Mouse (Mus musculus) forebrain, embryonic 14.5 days (tissue): ENCODE measurements at regions not wholly inside any gene's neighbourhood (a gene's known extent, or its start where the extent isn't known, plus 50 kb on each side); places are given as distances from the start of the nearest gene placed in this dataset.
A peak's percentile ranks its signal among the peaks of the same experiment; 100 is the strongest.

Source experiments
- ATAC-seq: fragments of 200-750 bp; cut with Nextera tagmentation; 2 replicates; pipeline ENCODE4 v1.8.0; 2017; ENCODE audit warnings: mild to moderate bottlenecking, moderate library complexity
- DNase-seq: peaks from one replicate; pipeline ENCODE4 v3.0.0-alpha.2; 2015; ENCODE audit warnings: low spot score
- H3K27ac ChIP-seq: fragments of 300-500 bp; sonication (generic); 2 replicates; pipeline ENCODE4 v1.5.1; 2014; ENCODE audit warnings: low read depth, mild to moderate bottlenecking, control low read depth, low read length, moderate library complexity
- H3K27me3 ChIP-seq: fragments of 300-500 bp; sonication (generic); replicated peaks from 2 replicates; pipeline ENCODE4 v1.6.1; 2014; ENCODE audit warnings: low read length, control low read depth, mixed read lengths; ENCODE audit not compliant: control insufficient read depth, insufficient read depth
- H3K36me3 ChIP-seq: fragments of 300-500 bp; sonication (generic); 2 replicates; pipeline ENCODE4 v1.6.1; 2014; ENCODE audit warnings: low read length, control low read depth; ENCODE audit not compliant: control insufficient read depth, insufficient read depth
- H3K4me1 ChIP-seq: fragments of 300-500 bp; sonication (generic); 2 replicates; pipeline ENCODE4 v1.6.1; 2014; ENCODE audit warnings: antibody characterized with exemption, low read length, control low read depth; ENCODE audit not compliant: control insufficient read depth, insufficient read depth
- H3K4me2 ChIP-seq: fragments of 300-500 bp; sonication (generic); 2 replicates; pipeline ENCODE4 v1.6.1; 2014; ENCODE audit warnings: mild to moderate bottlenecking, control low read depth, low read length
- H3K4me3 ChIP-seq: fragments of 300-500 bp; sonication (generic); 2 replicates; pipeline ENCODE4 v1.5.1; 2014; ENCODE audit warnings: low read depth, low read length, control low read depth
- H3K9ac ChIP-seq: fragments of 300-500 bp; sonication (generic); 2 replicates; pipeline ENCODE4 v1.6.1; 2014; ENCODE audit warnings: mild to moderate bottlenecking, low read length, control low read depth, moderate library complexity
- H3K9me3 ChIP-seq: fragments of 300-500 bp; sonication (generic); replicated peaks from 2 replicates; pipeline ENCODE4 v1.6.1; 2016; ENCODE audit warnings: low read length, control low read depth, mixed read lengths; ENCODE audit not compliant: control insufficient read depth
- WGBS: fragments of 180-500 bp; shearing (Covaris S2); extraction: QIAGEN DNeasy Blood & Tissue Kit; methylation state at CpG from one replicate; pipeline ENCODE4 v1.1.7; 2014; 5-methylcytosine and 5-hydroxymethylcytosine counted together

GRCm38 (mm10) chr5:91892338-91892737 is 70.5 kb downstream of the Rchy1 start:
- H3K4me1 ChIP-seq = no peaks in the 10 kb centered on the region
- no peak overlapping the region for H3K4me2 ChIP-seq
- DNase-seq (no peak), ATAC-seq (no peak)
- WGBS = 92% methylated on average over 2 of the region's 2 CpGs
- H3K9ac ChIP-seq = no peak overlapping the region
- H3K36me3 ChIP-seq = no peaks in the 10 kb centered on the region
- no peak overlapping the region for H3K4me3 ChIP-seq
- no peaks in the 10 kb centered on the region for H3K9me3 ChIP-seq
- H3K27ac ChIP-seq = no peak overlapping the region
- no peaks in the 10 kb centered on the region for H3K27me3 ChIP-seq

DNA sequence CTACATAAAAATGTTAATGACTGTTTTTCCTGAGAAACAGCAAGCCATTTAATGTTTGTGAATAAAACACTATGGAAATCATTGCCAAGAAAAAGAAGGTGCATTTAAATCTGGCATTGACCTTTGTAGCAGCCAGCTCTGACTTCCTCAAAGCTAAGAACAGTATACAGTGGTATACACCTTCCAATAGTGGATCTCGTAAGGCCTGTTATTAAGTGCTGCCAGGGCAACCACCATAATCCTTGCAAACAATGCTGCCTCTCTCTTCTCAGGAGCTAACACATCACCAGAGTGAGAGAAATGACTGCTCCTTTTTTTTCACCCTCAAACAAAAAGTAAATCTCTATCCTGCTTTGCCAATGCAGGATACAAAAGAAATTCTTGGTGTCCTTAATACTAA is 81.1 kb downstream of the Rchy1 start:
- Histone ChIP-seq H3K27me3 (no peaks in the 10 kb centered on the region), H3K4me1 (no peaks in the 10 kb centered on the region), H3K4me2 (no peak overlapping the region), H3K4me3 (no peak overlapping the region), H3K36me3 (no peaks in the 10 kb centered on the region), H3K9ac (no peak overlapping the region), H3K27ac (no peak overlapping the region), H3K9me3 (no peaks in the 10 kb centered on the region; the same call in 1 of the 2 replicates)
- WGBS = 65% methylated on average over 1 of the region's 1 CpGs
- DNase-seq (peak; percentile 24), ATAC-seq (no peak)

GRCm38 (mm10) chr5:91880231-91880630 is 82.6 kb downstream of the Rchy1 start:
- ATAC-seq (no peak), DNase-seq (no peak)
- Histone ChIP-seq H3K4me1 (no peaks in the 10 kb centered on the region), H3K4me2 (no peak overlapping the region), H3K9ac (no peak overlapping the region), H3K4me3 (no peak overlapping the region), H3K27ac (no peak overlapping the region), H3K9me3 (no peaks in the 10 kb centered on the region; the same call in 1 of the 2 replicates), H3K27me3 (no peaks in the 10 kb centered on the region), H3K36me3 (no peaks in the 10 kb centered on the region)
- WGBS = 93% methylated on average over 3 of the region's 3 CpGs

GRCm38 (mm10) chr5:91878627-91879026 is 84.2 kb downstream of the Rchy1 start:
- DNase-seq (no peak), ATAC-seq (no peak)
- WGBS = 94% methylated on average over 11 of the region's 11 CpGs

DNA sequence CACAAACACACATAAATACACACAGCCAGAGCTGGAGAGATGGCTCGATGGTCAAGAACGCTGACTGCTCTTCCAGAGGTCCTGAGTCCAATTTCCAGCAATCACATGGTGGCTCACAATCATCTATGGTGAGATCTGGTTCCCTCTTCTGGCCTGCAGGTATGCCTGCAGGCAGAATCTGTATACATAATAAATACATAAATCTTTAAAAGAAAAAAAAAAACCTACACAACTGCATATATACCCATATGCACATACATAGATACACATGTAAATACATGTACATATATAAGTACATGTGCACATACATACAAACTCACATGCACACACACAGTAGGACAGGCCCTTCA is 86.2 kb downstream of the Rchy1 start:
- Histone ChIP-seq H3K27ac (no peak overlapping the region), H3K4me3 (no peak overlapping the region), H3K4me1 (no peaks in the 10 kb centered on the region), H3K9me3 (no peaks in the 10 kb centered on the region), H3K4me2 (no peak overlapping the region), H3K36me3 (no peaks in the 10 kb centered on the region), H3K9ac (no peak overlapping the region), H3K27me3 (no peaks in the 10 kb centered on the region)
- ATAC-seq = no peak
- WGBS = 87% methylated on average over 2 of the region's 2 CpGs
- no peak for DNase-seq

More at GRCm38 (mm10) chr5:91878627-91879026, 84.2 kb downstream of the Rchy1 start:
- H3K9me3 ChIP-seq = no peaks in the 10 kb centered on the region; the same call in 1 of the 2 replicates
- no peak overlapping the region for H3K4me3 ChIP-seq
- H3K9ac ChIP-seq = no peak overlapping the region
- H3K4me1 ChIP-seq = no peaks in the 10 kb centered on the region
- no peak overlapping the region for H3K4me2 ChIP-seq
- H3K27me3 ChIP-seq = no peaks in the 10 kb centered on the region
- no peaks in the 10 kb centered on the region for H3K36me3 ChIP-seq
- H3K27ac ChIP-seq = no peak overlapping the region

DNA sequence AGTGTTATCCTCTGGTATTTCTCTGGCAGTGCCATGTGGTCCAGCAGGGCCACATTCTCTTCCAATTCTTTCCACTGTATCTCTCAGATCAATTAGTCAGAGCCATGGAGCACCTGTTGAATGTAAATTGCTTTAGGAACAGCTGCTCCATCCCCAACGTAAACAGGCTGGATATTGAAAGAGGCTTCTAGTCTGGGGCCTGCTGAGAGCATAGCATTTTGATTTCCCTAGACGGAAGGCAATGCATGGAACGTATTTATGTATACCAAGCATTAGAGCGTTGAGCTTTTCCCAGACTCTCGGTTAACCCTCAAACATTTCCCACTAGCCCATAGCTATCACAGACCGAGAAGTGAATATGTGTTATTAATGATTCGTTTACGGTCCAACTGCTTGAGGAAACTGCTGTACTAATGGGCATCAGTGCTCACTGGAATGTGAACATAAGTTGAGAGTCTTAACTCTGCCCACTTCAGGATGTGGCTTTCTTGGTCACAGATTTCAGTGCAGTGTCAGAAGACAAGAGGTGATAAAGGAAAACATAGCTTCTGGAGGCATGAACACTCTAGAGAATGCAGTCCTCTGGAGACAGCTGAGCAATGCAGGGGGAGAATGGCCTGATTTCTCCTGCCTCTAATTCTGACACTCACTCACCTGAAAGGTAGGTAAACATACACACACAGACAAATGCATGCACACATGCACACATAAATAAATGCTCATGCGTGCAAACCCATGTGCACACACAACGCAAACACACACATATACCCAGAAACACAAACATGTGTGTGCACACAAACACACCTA is 86.8 kb downstream of the Rchy1 start:
- H3K27me3 ChIP-seq = no peaks in the 10 kb centered on the region
- H3K27ac ChIP-seq = no peak overlapping the region
- ATAC-seq = no peak
- WGBS = 70% methylated on average over 10 of the region's 10 CpGs
- no peak overlapping the region for H3K4me2 ChIP-seq
- H3K4me3 ChIP-seq = no peak overlapping the region
- H3K9me3 ChIP-seq = no peaks in the 10 kb centered on the region
- no peaks in the 10 kb centered on the region for H3K4me1 ChIP-seq
- DNase-seq = peak; percentile 33
- H3K9ac ChIP-seq = no peak overlapping the region
- no peaks in the 10 kb centered on the region for H3K36me3 ChIP-seq

- no peaks in the 10 kb centered on the region for H3K36me3 ChIP-seq
- no peak for DNase-seq
- 83% methylated on average over 1 of the region's 1 CpGs for WGBS
- no peak for ATAC-seq
- H3K27ac ChIP-seq = no peak overlapping the region
- no peaks in the 10 kb centered on the region for H3K27me3 ChIP-seq
- no peak overlapping the region for H3K4me2 ChIP-seq
- no peaks in the 10 kb centered on the region for H3K4me1 ChIP-seq
- no peaks in the 10 kb centered on the region for H3K9me3 ChIP-seq
- no peak overlapping the region for H3K9ac ChIP-seq
- H3K4me3 ChIP-seq = no peak overlapping the region
These were observed 90.1 kb downstream of the Rchy1 start for GRCm38 (mm10) chr5:91872816-91873215.

DNA sequence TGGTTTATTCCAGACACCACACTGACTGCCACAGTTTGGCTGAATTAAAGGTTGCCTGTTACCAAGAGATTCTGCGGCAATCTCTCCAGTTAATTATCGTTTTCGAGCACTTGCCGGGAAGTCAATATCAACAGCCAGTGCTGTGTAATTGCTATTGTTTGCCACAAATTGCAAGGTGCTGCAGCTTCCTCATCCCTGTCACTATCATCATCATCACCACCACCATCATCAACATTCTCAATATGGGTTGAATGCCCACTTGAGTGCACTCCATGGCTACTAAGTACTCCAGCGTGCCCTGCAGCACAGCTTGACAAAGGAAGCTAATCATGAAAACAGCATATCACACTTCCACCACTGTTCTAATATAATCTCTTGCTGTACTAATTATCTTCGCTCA is 93.1 kb downstream of the Rchy1 start:
- no peaks in the 10 kb centered on the region for H3K36me3 ChIP-seq
- DNase-seq = no peak
- no peaks in the 10 kb centered on the region for H3K9me3 ChIP-seq
- WGBS = 84% methylated on average over 6 of the region's 6 CpGs
- H3K9ac ChIP-seq = no peak overlapping the region
- H3K27me3 ChIP-seq = no peaks in the 10 kb centered on the region
- H3K4me1 ChIP-seq = no peaks in the 10 kb centered on the region
- H3K4me3 ChIP-seq = no peak overlapping the region
- no peak overlapping the region for H3K4me2 ChIP-seq
- ATAC-seq = no peak
- no peak overlapping the region for H3K27ac ChIP-seq

- Histone ChIP-seq H3K4me2 (no peak overlapping the region), H3K27ac (no peak overlapping the region), H3K9me3 (no peaks in the 10 kb centered on the region), H3K4me1 (no peaks in the 10 kb centered on the region), H3K4me3 (no peak overlapping the region), H3K9ac (no peak overlapping the region), H3K27me3 (no peaks in the 10 kb centered on the region), H3K36me3 (no peaks in the 10 kb centered on the region)
- DNase-seq = no peak
- WGBS = 88% methylated on average over 3 of the region's 3 CpGs
- ATAC-seq = no peak
These were observed 96.7 kb downstream of the Rchy1 start for GRCm38 (mm10) chr5:91866184-91866583.
